Mouse (Mus musculus) NIH3T3 (cell line): ENCODE data around the gene Twsg1.

ENCODE experiments used
- DNase-seq: peaks from one replicate; pipeline ENCODE4 v3.0.0-alpha.2; 2012; ENCODE audit warnings: low read depth

The Twsg1 gene

GRCm38 (mm10) chr17:65885697-65886529 lies 65.1 kb downstream of the Twsg1 start, which contains the start of gene Ralbp1:
Gene Ralbp1 (minus strand): TSS chr17:65885798.
- peak; percentile 68 for DNase-seq

GRCm38 (mm10) chr17:65885398-65885696 lies 65.7 kb downstream of the Twsg1 start:
- DNase-seq: no peak

GRCm38 (mm10) chr17:65884691-65885397 lies 66.2 kb downstream of the Twsg1 start:
- DNase-seq: peak; percentile 100

GRCm38 (mm10) chr17:65884061-65884669 lies 66.9 kb downstream of the Twsg1 start:
- peak; percentile 64 for DNase-seq

GRCm38 (mm10) chr17:65877026-65877425 lies 74.0 kb downstream of the Twsg1 start:
- DNase-seq: no peak

- no peak for DNase-seq
Measured at GRCm38 (mm10) chr17:65873834-65874233, 77.2 kb downstream of the Twsg1 start.

- DNase-seq: no peak
Measured at GRCm38 (mm10) chr17:65873156-65873555, 77.9 kb downstream of the Twsg1 start.

- DNase-seq: no peak
Measured at GRCm38 (mm10) chr17:65872652-65873051, 78.4 kb downstream of the Twsg1 start.

GRCm38 (mm10) chr17:65872051-65872450 lies 79.0 kb downstream of the Twsg1 start:
- no peak for DNase-seq
